Mouse (Mus musculus): ENCODE measurements around the gene Traf3ip2. TPM values are rescaled to one million over a fixed set of nuclear protein-coding genes. Genes with fewer than 3 reads are reported as not detected.

Traf3ip2 gene
- polyA plus RNA-seq (2012; rRNA removed): 37.5 and 39.4 TPM in 2 replicates

GRCm38 (mm10) chr10:39612633-39612988 is at the start of gene Traf3ip2:
Gene Traf3ip2, plus strand, starts transcription at chr10:39612934.

Other genes with a start within 250 kb of the Traf3ip2 start
- 7.9 and 8.0 TPM in 2 replicates for gene Fyn, start 244.1 kb upstream of the Traf3ip2 start, polyA plus RNA-seq (2012; rRNA removed)
- 4.9 and 5.9 TPM in 2 replicates for gene Rev3l, start 119.2 kb downstream of the Traf3ip2 start, polyA plus RNA-seq (2012; rRNA removed)